Mouse (Mus musculus): Measurements from ENCODE around the gene Rad9a.

GRCm38 (mm10) chr19:4202149-4202548, 687 bp upstream of the Rad9a start:
- no peak for TF ChIP-seq CTCF (IDR thresholded peaks at IDR 0.05; ENCODE audit: low read depth)
- no peak for TF ChIP-seq EP300 (IDR thresholded peaks at IDR 0.05; ENCODE audit: low read depth)
